Comparison of ENCODE assay signal across 21 mouse cellular contexts in genomic region chr4:55253769-55254168, GRCm38 (mm10).
A peak's percentile ranks its signal among the peaks of the same experiment; 100 is the strongest.
DNase-seq lines count a peak whose midpoint lies in the region; ATAC-seq lines count a peak whose summit lies in the region.
"Had no signal": no experiment of that assay in that cellular context is flagged by ENCODE, and none has a peak within 500 bp of the region (broad histone marks: within the 10 kb centered on the region; RNA-seq: fewer than 3 reads in every experiment).

No protein-coding gene starts in this region.

- no peak overlapping the region for H3K27ac ChIP-seq in forebrain, embryonic 12.5 days
- no peak overlapping the region for H3K27ac ChIP-seq in forebrain, embryonic 10.5 days
- no peak overlapping the region for H3K27ac ChIP-seq in forebrain, embryonic 16.5 days (ENCODE audit: low read length)
- H3K27ac ChIP-seq in intestine, embryonic 15.5 days, result no peak overlapping the region
- no peak overlapping the region for H3K27ac ChIP-seq in heart, embryonic 10.5 days
- H3K27ac ChIP-seq: kidney, postnatal 0 days; limb, embryonic 13.5 days; liver, embryonic 13.5 days had no signal

- H3K27me3 ChIP-seq in forebrain, embryonic 12.5 days, result no peaks in the 10 kb centered on the region
- H3K27me3 ChIP-seq in forebrain, embryonic 10.5 days (ENCODE audit: poor library complexity, severe bottlenecking), result peaks cover 6% of the 10 kb centered on the region; the same call in 1 of the 2 replicates
- H3K27me3 ChIP-seq in forebrain, embryonic 16.5 days (replicated peaks; ENCODE audit: control insufficient read depth, insufficient read depth, low read length), result no peaks in the 10 kb centered on the region
- no peaks in the 10 kb centered on the region for H3K27me3 ChIP-seq in intestine, embryonic 15.5 days (replicated peaks)
- H3K27me3 ChIP-seq in heart, embryonic 10.5 days (ENCODE audit: insufficient read depth, poor library complexity, severe bottlenecking), result 0 out of 2 replicates have a peak, but pooled peaks cover 3% of the 10 kb centered on the region
- H3K27me3 ChIP-seq: heart, embryonic 12.5 days; limb, embryonic 13.5 days; liver, embryonic 13.5 days had no signal

- 57% methylated on average over 8 of the region's 8 CpGs for WGBS in forebrain, embryonic 12.5 days
- 90% methylated on average over 8 of the region's 8 CpGs for WGBS in forebrain, embryonic 10.5 days
- WGBS in forebrain, embryonic 16.5 days, result 23% methylated on average over 8 of the region's 8 CpGs
- WGBS in intestine, embryonic 15.5 days, result 72% methylated on average over 8 of the region's 8 CpGs
- 80% methylated on average over 8 of the region's 8 CpGs for WGBS in heart, embryonic 10.5 days

- peaks cover 10% of the 10 kb centered on the region; the same call in 1 of the 2 replicates for H3K4me1 ChIP-seq in forebrain, embryonic 12.5 days
- H3K4me1 ChIP-seq in forebrain, embryonic 10.5 days, result peaks cover 24% of the 10 kb centered on the region
- peaks cover 3% of the 10 kb centered on the region; the same call in 1 of the 2 replicates for H3K4me1 ChIP-seq in forebrain, embryonic 16.5 days (replicated peaks; ENCODE audit: control insufficient read depth, insufficient read depth, low read length)
- no peaks in the 10 kb centered on the region for H3K4me1 ChIP-seq in intestine, embryonic 15.5 days (replicated peaks)
- H3K4me1 ChIP-seq in heart, embryonic 10.5 days, result no peaks in the 10 kb centered on the region; the same call in 1 of the 2 replicates
- H3K4me1 ChIP-seq: limb, embryonic 13.5 days; liver, embryonic 13.5 days had no signal

- H3K9ac ChIP-seq in forebrain, embryonic 12.5 days, result no peak overlapping the region
- no peak overlapping the region for H3K9ac ChIP-seq in forebrain, embryonic 16.5 days (replicated peaks; ENCODE audit: low read depth, low read length)
- no peak overlapping the region for H3K9ac ChIP-seq in intestine, embryonic 15.5 days
- H3K9ac ChIP-seq: heart, embryonic 12.5 days; limb, embryonic 13.5 days; liver, embryonic 13.5 days; lung, embryonic 14.5 days had no signal

- no peak overlapping the region for H3K4me3 ChIP-seq in forebrain, embryonic 12.5 days (replicated peaks)
- no peak overlapping the region for H3K4me3 ChIP-seq in forebrain, embryonic 10.5 days
- no peak overlapping the region for H3K4me3 ChIP-seq in forebrain, embryonic 16.5 days (replicated peaks; ENCODE audit: low read length)
- no peak overlapping the region for H3K4me3 ChIP-seq in intestine, embryonic 15.5 days (replicated peaks)
- no peak overlapping the region for H3K4me3 ChIP-seq in heart, embryonic 10.5 days
- H3K4me3 ChIP-seq: heart, embryonic 12.5 days; limb, embryonic 13.5 days; liver, embryonic 13.5 days had no signal

- no peaks in the 10 kb centered on the region for H3K36me3 ChIP-seq in forebrain, embryonic 12.5 days (replicated peaks)
- H3K36me3 ChIP-seq in forebrain, embryonic 10.5 days (replicated peaks), result no peaks in the 10 kb centered on the region
- no peaks in the 10 kb centered on the region for H3K36me3 ChIP-seq in forebrain, embryonic 16.5 days (ENCODE audit: control insufficient read depth, insufficient read depth)
- no peaks in the 10 kb centered on the region for H3K36me3 ChIP-seq in intestine, embryonic 15.5 days
- no peaks in the 10 kb centered on the region for H3K36me3 ChIP-seq in heart, embryonic 10.5 days
- H3K36me3 ChIP-seq: G1E; heart, embryonic 12.5 days; limb, embryonic 13.5 days; liver, embryonic 13.5 days had no signal

- no peak for DNase-seq in forebrain, embryonic 10.5 days (ENCODE audit: extremely low spot score, low spot score)
- peak; percentile 47 for DNase-seq in retina, postnatal 1 day
- DNase-seq in retina, embryonic 14.5 days (ENCODE audit: low spot score), result no peak
- DNase-seq in heart, embryonic 10.5 days (ENCODE audit: low spot score), result no peak
- no peak for DNase-seq in left cerebral cortex, adult 18-20 months (ENCODE audit: low spot score in 2 of 2)
- DNase-seq: adrenal gland, adult 8-10 months; cerebellum, postnatal 25 days; embryo, embryonic 11 days; kidney, adult 18-20 months; liver, embryonic 13.5 days; lung, embryonic 14.5 days; lung, postnatal 36 days; thymus, adult 18-20 months had no signal

- no peaks in the 10 kb centered on the region for H3K9me3 ChIP-seq in forebrain, embryonic 12.5 days
- H3K9me3 ChIP-seq in forebrain, embryonic 10.5 days, result no peaks in the 10 kb centered on the region
- no peaks in the 10 kb centered on the region for H3K9me3 ChIP-seq in forebrain, embryonic 16.5 days (ENCODE audit: control insufficient read depth, low read length)
- no peaks in the 10 kb centered on the region for H3K9me3 ChIP-seq in intestine, embryonic 15.5 days
- no peaks in the 10 kb centered on the region for H3K9me3 ChIP-seq in heart, embryonic 10.5 days
- H3K9me3 ChIP-seq: heart, embryonic 12.5 days; limb, embryonic 13.5 days; liver, embryonic 13.5 days had no signal

- peak; percentile 58; the same call in 1 of the 2 replicates for ATAC-seq in forebrain, embryonic 12.5 days (ENCODE audit: low FRiP score)
- ATAC-seq in forebrain, embryonic 16.5 days, result peak; percentile 38; the same call in 1 of the 2 replicates
- no peak for ATAC-seq in intestine, embryonic 15.5 days
- ATAC-seq: hindbrain, embryonic 16.5 days had no signal

- no peak overlapping the region for H3K4me2 ChIP-seq in forebrain, embryonic 12.5 days
- no peak overlapping the region for H3K4me2 ChIP-seq in forebrain, embryonic 16.5 days (ENCODE audit: low read length)
- no peak overlapping the region for H3K4me2 ChIP-seq in intestine, embryonic 15.5 days (replicated peaks)
- H3K4me2 ChIP-seq: heart, embryonic 12.5 days; limb, embryonic 13.5 days; liver, embryonic 13.5 days; lung, embryonic 14.5 days had no signal
